In the genomic region with DNA sequence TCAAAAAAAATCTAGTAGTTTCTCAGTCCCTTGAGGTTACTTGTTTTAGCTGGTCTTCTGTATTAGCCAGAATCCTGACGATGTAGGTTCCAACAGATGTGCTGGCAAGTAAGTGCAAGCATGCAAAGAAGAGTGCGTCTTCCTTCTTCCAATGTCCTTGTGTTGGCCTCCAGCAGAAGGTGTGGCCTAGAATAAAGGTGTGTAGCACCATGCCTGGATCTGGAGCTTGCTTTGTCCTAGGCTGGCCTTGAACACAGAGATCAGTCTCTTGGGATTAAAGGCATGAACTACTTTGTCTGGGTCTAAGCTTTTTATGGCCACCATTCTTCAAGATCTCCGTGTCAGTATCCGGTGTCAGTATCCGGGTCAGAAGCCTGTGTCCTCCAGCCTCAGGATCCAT, we compare ENCODE assay signal across 19 mouse cellular contexts.
DNase-seq lines count a peak whose midpoint lies in the region; ATAC-seq and TF ChIP-seq lines count a peak whose summit lies in the region.
"Had no signal": no experiment of that assay in that cellular context is flagged by ENCODE, and none has a peak within 500 bp of the region (broad histone marks: within the 10 kb centered on the region; RNA-seq: fewer than 3 reads in every experiment).

No protein-coding gene starts in this region.

- no peaks in the 10 kb centered on the region for H3K4me1 ChIP-seq in midbrain, embryonic 11.5 days (ENCODE audit: control insufficient read depth, insufficient read depth, low read length)
- no peaks in the 10 kb centered on the region for H3K4me1 ChIP-seq in midbrain, postnatal 0 days (ENCODE audit: insufficient read depth, low read length)

- H3K4me3 ChIP-seq in midbrain, embryonic 11.5 days (ENCODE audit: low read depth, low read length), result no peak overlapping the region
- no peak overlapping the region for H3K4me3 ChIP-seq in midbrain, postnatal 0 days (ENCODE audit: low read depth, low read length)

- no peak overlapping the region for H3K27ac ChIP-seq in midbrain, embryonic 11.5 days (ENCODE audit: low read depth, low read length)
- H3K27ac ChIP-seq in midbrain, postnatal 0 days (ENCODE audit: low read depth, low read length), result no peak overlapping the region

- no peak overlapping the region for H3K9ac ChIP-seq in midbrain, embryonic 11.5 days (ENCODE audit: low read length)
- H3K9ac ChIP-seq in midbrain, postnatal 0 days (replicated peaks; ENCODE audit: low read length, poor library complexity, severe bottlenecking), result no peak overlapping the region

- no peaks in the 10 kb centered on the region for H3K9me3 ChIP-seq in midbrain, embryonic 11.5 days (ENCODE audit: control insufficient read depth, low read length)
- H3K9me3 ChIP-seq in midbrain, postnatal 0 days (ENCODE audit: low read length), result no peaks in the 10 kb centered on the region

- TF ChIP-seq CTCF in midbrain, postnatal 0 days (IDR thresholded peaks at IDR 0.05), result no peak

- no peaks in the 10 kb centered on the region for H3K27me3 ChIP-seq in midbrain, embryonic 11.5 days (ENCODE audit: control insufficient read depth, insufficient read depth, low read length)
- no peaks in the 10 kb centered on the region for H3K27me3 ChIP-seq in midbrain, postnatal 0 days (ENCODE audit: insufficient read depth, low read length)
- H3K27me3 ChIP-seq: CH12.LX, Patski had no signal

- no peak overlapping the region for H3K4me2 ChIP-seq in midbrain, embryonic 11.5 days
- H3K4me2 ChIP-seq in midbrain, postnatal 0 days (ENCODE audit: low read depth, low read length, poor library complexity, severe bottlenecking), result no peak overlapping the region

- no peaks in the 10 kb centered on the region for H3K36me3 ChIP-seq in midbrain, embryonic 11.5 days (ENCODE audit: control insufficient read depth, insufficient read depth, low read length)
- no peaks in the 10 kb centered on the region for H3K36me3 ChIP-seq in midbrain, postnatal 0 days (ENCODE audit: insufficient read depth, low read length)
- H3K36me3 ChIP-seq: G1E had no signal

- peak; percentile 75 for DNase-seq in heart, adult 11 months
- DNase-seq in heart, adult 9 months (ENCODE audit: low spot score in 2 of 2), result no peak
- DNase-seq in midbrain, embryonic 11.5 days (ENCODE audit: low spot score, missing footprints), result peak; percentile 57
- no peak for DNase-seq in midbrain, postnatal 0 days (ENCODE audit: low spot score)
- DNase-seq: adrenal gland, adult 2 months; adrenal gland, adult 8-10 months; adrenal gland, postnatal 10 days; adrenal gland, postnatal 14 days; adrenal gland, postnatal 25 days; adrenal gland, postnatal 36 days; B cell, adult 2 months; cerebellum, adult 11 months; cerebellum, adult 11-12 months; cerebellum, adult 18-20 months had no signal

- WGBS in midbrain, embryonic 11.5 days, result 87% methylated on average over 5 of the region's 5 CpGs
- 96% methylated on average over 5 of the region's 5 CpGs for WGBS in midbrain, postnatal 0 days

- ATAC-seq in midbrain, embryonic 11.5 days (ENCODE audit: low FRiP score), result no peak
- ATAC-seq in midbrain, postnatal 0 days (ENCODE audit: low FRiP score), result no peak
- ATAC-seq: activated CD4-positive, CD25-positive, alpha-beta regulatory T cell, adult 4 months; CD4-positive, CD25-positive, alpha-beta regulatory T cell, adult 4 months; Patski had no signal

Comparison
In these comparisons a context has a peak if more than half of its experiments do, and no peak if none do; other contexts are left out.
1. DNase-seq: peak in heart, adult 11 months (single experiment) and midbrain, embryonic 11.5 days (single experiment); none in heart, adult 9 months (0 of 2) and midbrain, postnatal 0 days (single experiment).